In genomic region chr1:172240945-172241708, GRCm38 (mm10) we compare ENCODE assay signal across 13 mouse cellular contexts. TPM values are rescaled to one million over a fixed set of nuclear protein-coding genes. Genes with fewer than 3 reads are reported as not detected.
DNase-seq lines count a peak whose midpoint lies in the region; ATAC-seq and TF ChIP-seq lines count a peak whose summit lies in the region.
"Had no signal": no experiment of that assay in that cellular context is flagged by ENCODE, and none has a peak within 500 bp of the region (broad histone marks: within the 10 kb centered on the region; RNA-seq: fewer than 3 reads in every experiment).

No protein-coding gene starts in this region.

- H3K4me2 ChIP-seq in liver, embryonic 12.5 days: no peak overlapping the region
- H3K4me2 ChIP-seq in heart, embryonic 16.5 days (ENCODE audit: low read depth, low read length): no peak overlapping the region
- H3K4me2 ChIP-seq: embryonic facial prominence, embryonic 12.5 days had no signal

- TF ChIP-seq CTCF in liver, adult 2 months (IDR thresholded peaks at IDR 0.05; ENCODE audit: low read depth, low read length): no peak

- intact Hi-C loops in left cerebral cortex, postnatal 4 days (cut with DNase I): no loop called here

- H3K27me3 ChIP-seq in liver, adult 2 months (ENCODE audit: control insufficient read depth, insufficient read depth, low read length): no peaks in the 10 kb centered on the region
- peaks cover 35% of the 10 kb centered on the region for H3K27me3 ChIP-seq in liver, embryonic 12.5 days (replicated peaks)
- no peaks in the 10 kb centered on the region; the same call in 1 of the 2 replicates for H3K27me3 ChIP-seq in heart, embryonic 16.5 days (ENCODE audit: control insufficient read depth, insufficient read depth, low read length)

- no peak for TF ChIP-seq POLR2A in liver, adult 2 months (IDR thresholded peaks at IDR 0.05; ENCODE audit: extremely low read depth, insufficient read depth, low read length)

- H3K36me3 ChIP-seq in liver, adult 2 months (ENCODE audit: control insufficient read depth, insufficient read depth, low read length): no peaks in the 10 kb centered on the region
- no peaks in the 10 kb centered on the region for H3K36me3 ChIP-seq in liver, embryonic 12.5 days
- H3K36me3 ChIP-seq in heart, embryonic 16.5 days (ENCODE audit: control insufficient read depth, insufficient read depth): no peaks in the 10 kb centered on the region
- H3K36me3 ChIP-seq: embryonic facial prominence, embryonic 12.5 days had no signal

- H3K79me2 ChIP-seq in liver, adult 2 months (ENCODE audit: control insufficient read depth, insufficient read depth, low read length): no peaks in the 10 kb centered on the region

- no peaks in the 10 kb centered on the region for H3K4me1 ChIP-seq in liver, adult 2 months (ENCODE audit: control insufficient read depth, insufficient read depth, low read length)
- no peaks in the 10 kb centered on the region for H3K4me1 ChIP-seq in liver, embryonic 12.5 days
- peaks cover 17% of the 10 kb centered on the region for H3K4me1 ChIP-seq in heart, embryonic 16.5 days (ENCODE audit: control insufficient read depth, insufficient read depth, low read length)

- 80% methylated on average over 6 of the region's 6 CpGs for WGBS in liver, adult 2 months
- 41% methylated on average over 6 of the region's 6 CpGs for WGBS in liver, embryonic 12.5 days (ENCODE audit: insufficient replicate concordance)
- WGBS in heart, embryonic 16.5 days: 68% methylated on average over 6 of the region's 6 CpGs

- H3K27ac ChIP-seq in liver, adult 2 months (replicated peaks; ENCODE audit: insufficient read depth, low read depth, low read length): no peak overlapping the region
- no peak overlapping the region for H3K27ac ChIP-seq in liver, embryonic 12.5 days
- H3K27ac ChIP-seq in heart, embryonic 16.5 days (ENCODE audit: low read length): peak overlapping the region; percentile 86; the same call in 1 of the 2 replicates
- H3K27ac ChIP-seq: embryonic facial prominence, embryonic 12.5 days had no signal

- no peak for ATAC-seq in liver, embryonic 12.5 days
- ATAC-seq in common myeloid progenitor, adult 5-6 weeks (replicated peaks; ENCODE audit: low read depth, poor library complexity, severe bottlenecking): peak; percentile 81
- ATAC-seq in heart, embryonic 16.5 days (replicated peaks; ENCODE audit: extremely low read depth, insufficient read depth, low FRiP score): no peak
- ATAC-seq: liver, postnatal 0 days had no signal

- no peak overlapping the region for H3K4me3 ChIP-seq in liver, adult 2 months (ENCODE audit: insufficient read depth, low read depth, low read length)
- no peak overlapping the region for H3K4me3 ChIP-seq in liver, embryonic 12.5 days
- H3K4me3 ChIP-seq in heart, embryonic 16.5 days (ENCODE audit: low read length): no peak overlapping the region
- H3K4me3 ChIP-seq: embryonic facial prominence, embryonic 12.5 days had no signal

- peak; percentile 13 for DNase-seq in liver, adult 2 months (ENCODE audit: extremely low read depth, low read depth, low spot score)
- DNase-seq in mesoderm, embryonic 11.5 days (ENCODE audit: low read depth, low spot score): peak; percentile 51
- no peak for DNase-seq in cerebellum, adult 9-10 months
- DNase-seq in left cerebral cortex, postnatal 4 days: no peak
- DNase-seq in yolk sac, embryonic 10.5 days (ENCODE audit: low spot score): no peak
- DNase-seq: liver, postnatal 0 days; right cerebral cortex, adult 18-20 months had no signal

- no peak overlapping the region for H3K9ac ChIP-seq in liver, adult 2 months (ENCODE audit: low read depth, low read length)
- H3K9ac ChIP-seq in liver, embryonic 12.5 days: no peak overlapping the region
- H3K9ac ChIP-seq in heart, embryonic 16.5 days (ENCODE audit: low read length): no peak overlapping the region
- H3K9ac ChIP-seq: embryonic facial prominence, embryonic 12.5 days; liver, postnatal 0 days had no signal

- no peaks in the 10 kb centered on the region for H3K9me3 ChIP-seq in liver, embryonic 12.5 days (replicated peaks)
- no peaks in the 10 kb centered on the region; the same call in 1 of the 2 replicates for H3K9me3 ChIP-seq in heart, embryonic 16.5 days (replicated peaks; ENCODE audit: control insufficient read depth, low read length)
- H3K9me3 ChIP-seq: embryonic facial prominence, embryonic 12.5 days had no signal

RNA-seq across cellular contexts. Expression of gene Atp1a4, which starts 17.1 kb away (rescaled TPM):
- total RNA-seq in liver, adult 2 months (2014; rRNA removed): 0.07 and 0.09 TPM in 2 replicates
- polyA plus RNA-seq in liver, adult 2 months (2012; rRNA removed): 0.02 TPM in 1 of 2 replicates, not detected in the other
- not detected in 2 replicates for polyA plus RNA-seq in liver, embryonic 12.5 days (2016; fragmentation: Nextera tagmentation; extraction: Ambion mirVana)
- not detected in 2 replicates for total RNA-seq in common myeloid progenitor, adult 5-6 weeks (2017)
- 0.16 and 0.17 TPM in 2 replicates for polyA plus RNA-seq in heart, embryonic 16.5 days (2015; fragmentation: Nextera tagmentation; extraction: Ambion mirVana)
- under 1 TPM in 1 of 2 experiments, not detected in 1; 0.58 TPM for total RNA-seq in left cerebral cortex, postnatal 4 days (2021)
- total RNA-seq: left cerebral cortex, adult 18-20 months had no signal
- polyA plus RNA-seq: embryonic facial prominence, embryonic 12.5 days; stomach, embryonic 14.5 days had no signal

RNA-seq across cellular contexts. Expression of gene Igsf8, which starts 20.3 kb away (rescaled TPM):
- 3.6 and 9.7 TPM in 2 replicates for total RNA-seq in liver, adult 2 months (2014; rRNA removed)
- polyA plus RNA-seq in liver, adult 2 months (2012; rRNA removed): 15.3 and 26.3 TPM in 2 replicates
- 19.0 and 20.5 TPM in 2 replicates for polyA plus RNA-seq in liver, embryonic 12.5 days (2016; fragmentation: Nextera tagmentation; extraction: Ambion mirVana)
- total RNA-seq in common myeloid progenitor, adult 5-6 weeks (2017): 18.2 and 20.0 TPM in 2 replicates
- polyA plus RNA-seq in heart, embryonic 16.5 days (2015; fragmentation: Nextera tagmentation; extraction: Ambion mirVana): 25.3 and 30.6 TPM in 2 replicates
- total RNA-seq in left cerebral cortex, postnatal 4 days (2021): 100 to 1,000 TPM; 157 to 165 TPM

RNA-seq across cellular contexts. Expression of gene Casq1, which starts 21.5 kb away (rescaled TPM):
- total RNA-seq in liver, adult 2 months (2014; rRNA removed): 0.07 and 0.74 TPM in 2 replicates
- polyA plus RNA-seq in liver, adult 2 months (2012; rRNA removed): 0.16 and 0.21 TPM in 2 replicates
- 0.08 and 0.32 TPM in 2 replicates for polyA plus RNA-seq in liver, embryonic 12.5 days (2016; fragmentation: Nextera tagmentation; extraction: Ambion mirVana)
- total RNA-seq in common myeloid progenitor, adult 5-6 weeks (2017): 0.23 TPM in 1 of 2 replicates, not detected in the other
- 106 and 108 TPM in 2 replicates for polyA plus RNA-seq in heart, embryonic 16.5 days (2015; fragmentation: Nextera tagmentation; extraction: Ambion mirVana)
- total RNA-seq in left cerebral cortex, postnatal 4 days (2021): under 1 TPM; 0.62 to 0.82 TPM

RNA-seq across cellular contexts. Expression of gene Pea15a, which starts 34.5 kb away (rescaled TPM):
- 9.4 and 13.1 TPM in 2 replicates for total RNA-seq in liver, adult 2 months (2014; rRNA removed)
- polyA plus RNA-seq in liver, adult 2 months (2012; rRNA removed): 8.4 and 10.2 TPM in 2 replicates
- polyA plus RNA-seq in liver, embryonic 12.5 days (2016; fragmentation: Nextera tagmentation; extraction: Ambion mirVana): 25.7 and 26.0 TPM in 2 replicates
- total RNA-seq in common myeloid progenitor, adult 5-6 weeks (2017): 5.8 and 10.1 TPM in 2 replicates
- polyA plus RNA-seq in heart, embryonic 16.5 days (2015; fragmentation: Nextera tagmentation; extraction: Ambion mirVana): 181 and 193 TPM in 2 replicates
- total RNA-seq in left cerebral cortex, postnatal 4 days (2021): 100 to 1,000 TPM; 314 to 321 TPM

RNA-seq across cellular contexts. Expression of gene Atp1a2, which starts 56.7 kb away (rescaled TPM):
- 0.92 and 0.94 TPM in 2 replicates for total RNA-seq in liver, adult 2 months (2014; rRNA removed)
- polyA plus RNA-seq in liver, adult 2 months (2012; rRNA removed): 0.37 and 0.59 TPM in 2 replicates
- 0.24 and 0.36 TPM in 2 replicates for polyA plus RNA-seq in liver, embryonic 12.5 days (2016; fragmentation: Nextera tagmentation; extraction: Ambion mirVana)
- total RNA-seq in common myeloid progenitor, adult 5-6 weeks (2017): not detected in 2 replicates
- polyA plus RNA-seq in heart, embryonic 16.5 days (2015; fragmentation: Nextera tagmentation; extraction: Ambion mirVana): 18.7 and 20.7 TPM in 2 replicates
- 100 to 1,000 TPM; 211 to 226 TPM for total RNA-seq in left cerebral cortex, postnatal 4 days (2021)

Comparison
In these comparisons a context has a peak if more than half of its experiments do, and no peak if none do; other contexts are left out.
1. DNase-seq: peak in liver, adult 2 months (single experiment) and mesoderm, embryonic 11.5 days (single experiment); none in cerebellum, adult 9-10 months (single experiment), left cerebral cortex, postnatal 4 days (single experiment) and yolk sac, embryonic 10.5 days (single experiment).